Mouse (Mus musculus): ENCODE results near the gene Cyp3a57. TPM values are rescaled to one million over a fixed set of nuclear protein-coding genes. Genes with fewer than 3 reads are reported as not detected.

The Cyp3a57 gene
- polyA plus RNA-seq, 1 experiment from 2014 or later: not detected

DNA sequence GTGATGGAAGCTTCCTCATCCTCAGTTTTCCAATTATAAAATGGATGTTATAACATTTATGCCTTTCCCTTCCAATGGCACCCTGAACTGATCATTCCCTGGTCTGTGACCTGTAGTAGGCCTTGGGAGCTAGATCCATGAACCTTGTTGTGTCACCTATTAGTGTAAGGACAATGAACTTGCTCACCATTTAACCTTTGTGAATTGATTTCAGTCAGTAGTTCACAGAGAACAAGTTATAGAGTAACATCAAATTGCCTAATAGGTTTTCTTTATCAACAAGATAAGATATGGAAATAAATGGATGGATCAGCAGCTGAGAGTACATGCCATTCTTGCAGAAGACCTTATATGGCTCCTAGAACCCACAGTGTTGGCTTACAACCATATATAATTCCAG, 85.9 kb downstream of the Cyp3a57 start:
- Histone ChIP-seq H3K9me3 (peaks cover 34% of the 10 kb centered on the region), H3K27ac (no peak overlapping the region), H3K4me2 (replicated peaks) (no peak overlapping the region), H3K4me1 (no peaks in the 10 kb centered on the region), H3K4me3 (no peak overlapping the region), H3K36me3 (no peaks in the 10 kb centered on the region), H3K9ac (no peak overlapping the region), H3K27me3 (no peaks in the 10 kb centered on the region)
- no peak for ATAC-seq (ENCODE audit: low FRiP score, low read depth)

GRCm38 (mm10) chr5:145433688-145434087, 88.6 kb downstream of the Cyp3a57 start:
- Histone ChIP-seq H3K27ac (no peak overlapping the region), H3K36me3 (no peaks in the 10 kb centered on the region), H3K4me2 (replicated peaks) (no peak overlapping the region), H3K4me3 (no peak overlapping the region), H3K9ac (no peak overlapping the region), H3K27me3 (no peaks in the 10 kb centered on the region), H3K4me1 (no peaks in the 10 kb centered on the region), H3K9me3 (peaks cover 34% of the 10 kb centered on the region)
- no peak for ATAC-seq (ENCODE audit: low FRiP score, low read depth)
- 82% methylated on average over 1 of the region's 1 CpGs for WGBS

Other genes with a start within 250 kb of the Cyp3a57 start
- 250 and 255 TPM in 2 replicates for gene Arpc1b, start 231.1 kb upstream of the Cyp3a57 start, polyA plus RNA-seq (2015; fragmentation: Nextera tagmentation; extraction: Ambion mirVana)
- gene Pdap1, start 205.0 kb upstream of the Cyp3a57 start, polyA plus RNA-seq (2015; fragmentation: Nextera tagmentation; extraction: Ambion mirVana): 137 and 139 TPM in 2 replicates
- 218 and 225 TPM in 2 replicates for gene Bud31, start 204.9 kb upstream of the Cyp3a57 start, polyA plus RNA-seq (2015; fragmentation: Nextera tagmentation; extraction: Ambion mirVana)
- gene Ptcd1, start 178.2 kb upstream of the Cyp3a57 start, polyA plus RNA-seq (2015; fragmentation: Nextera tagmentation; extraction: Ambion mirVana): 19.2 and 20.2 TPM in 2 replicates
- 55.6 and 58.1 TPM in 2 replicates for gene Cpsf4, start 178.1 kb upstream of the Cyp3a57 start, polyA plus RNA-seq (2015; fragmentation: Nextera tagmentation; extraction: Ambion mirVana)
- 649 and 683 TPM in 2 replicates for gene Atp5j2, start 153.2 kb upstream of the Cyp3a57 start, polyA plus RNA-seq (2015; fragmentation: Nextera tagmentation; extraction: Ambion mirVana)
- 11.0 and 11.3 TPM in 2 replicates for gene Zkscan14, start 143.4 kb upstream of the Cyp3a57 start, polyA plus RNA-seq (2015; fragmentation: Nextera tagmentation; extraction: Ambion mirVana)
- gene Zkscan5, start 140.7 kb upstream of the Cyp3a57 start, polyA plus RNA-seq (2015; fragmentation: Nextera tagmentation; extraction: Ambion mirVana): 16.3 and 17.1 TPM in 2 replicates
- gene Zfp655, start 113.6 kb upstream of the Cyp3a57 start, polyA plus RNA-seq (2015; fragmentation: Nextera tagmentation; extraction: Ambion mirVana): 33.8 and 34.1 TPM in 2 replicates
- 0.59 and 0.79 TPM in 2 replicates for gene Zscan25, start 64.8 kb upstream of the Cyp3a57 start, polyA plus RNA-seq (2015; fragmentation: Nextera tagmentation; extraction: Ambion mirVana)
- gene Cyp3a16, start 124.4 kb downstream of the Cyp3a57 start, polyA plus RNA-seq (2015; fragmentation: Nextera tagmentation; extraction: Ambion mirVana): not detected in 2 replicates
- not detected in 2 replicates for gene Cyp3a41b, start 239.5 kb downstream of the Cyp3a57 start, polyA plus RNA-seq (2015; fragmentation: Nextera tagmentation; extraction: Ambion mirVana)

All from limb, embryonic 13.5 days (tissue).